Mouse (Mus musculus): ENCODE results near the gene Il6ra. TPM values are rescaled to one million over a fixed set of nuclear protein-coding genes. Genes with fewer than 3 reads are reported as not detected.
A peak's percentile ranks its signal among the peaks of the same experiment; 100 is the strongest.

Gene Il6ra
- polyA plus RNA-seq, 1 experiment from 2014 or later, result 1.1 TPM

DNA sequence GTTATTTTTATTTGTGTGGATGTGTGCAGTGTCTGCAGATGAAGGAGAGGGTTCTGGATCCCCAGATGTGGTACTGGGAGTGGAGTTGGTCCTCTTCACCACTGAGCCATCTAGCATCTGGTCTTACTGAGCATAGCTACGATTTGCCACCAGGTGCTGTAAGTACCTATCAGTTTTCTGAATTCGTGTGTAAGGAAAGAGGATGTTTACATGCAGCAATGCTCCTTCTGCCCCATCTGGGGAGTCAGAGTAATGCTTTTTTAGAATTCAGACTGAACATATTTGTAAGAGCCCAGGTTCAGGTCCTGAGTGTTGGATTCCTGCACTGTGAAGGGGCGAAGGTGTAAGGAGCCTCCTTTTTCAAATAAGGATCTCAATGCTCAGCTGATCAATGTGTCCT lies 53.1 kb downstream of the Il6ra start:
- Histone ChIP-seq H3K4me3 (replicated peaks) (no peak overlapping the region), H3K36me3 (peaks cover 5% of the 10 kb centered on the region; the same call in 1 of the 2 replicates), H3K9ac (no peak overlapping the region), H3K4me1 (peaks cover 17% of the 10 kb centered on the region), H3K27ac (no peak overlapping the region), H3K27me3 (no peaks in the 10 kb centered on the region), H3K4me2 (no peak overlapping the region), H3K9me3 (replicated peaks) (no peaks in the 10 kb centered on the region)
- no peak for ATAC-seq (replicated peaks; ENCODE audit: low FRiP score)
- WGBS, result 58% methylated on average over 3 of the region's 3 CpGs

DNA sequence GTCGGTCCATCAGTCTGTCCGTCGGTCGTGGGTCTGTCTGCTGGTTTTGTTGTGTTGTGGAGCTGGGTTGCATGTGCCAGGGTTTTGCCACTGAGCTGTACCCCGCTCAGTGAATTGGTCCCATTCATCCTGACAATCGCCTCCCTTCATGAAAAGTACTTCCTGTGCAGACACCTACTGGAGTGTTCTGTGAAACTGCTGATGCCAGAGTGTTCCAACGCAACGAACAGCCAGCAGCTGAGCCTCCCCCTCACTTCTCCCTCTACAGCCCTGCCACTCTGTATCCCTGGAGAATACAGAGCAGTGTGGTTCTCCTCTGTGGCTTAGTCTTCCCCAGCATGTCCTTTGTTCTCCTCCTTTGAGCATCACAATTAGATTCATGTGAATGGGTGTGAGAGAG lies 54.1 kb downstream of the Il6ra start:
- no peak overlapping the region for H3K9ac ChIP-seq
- H3K9me3 ChIP-seq (replicated peaks), result no peaks in the 10 kb centered on the region
- H3K27me3 ChIP-seq, result no peaks in the 10 kb centered on the region
- 72% methylated on average over 8 of the region's 8 CpGs for WGBS
- no peak overlapping the region for H3K4me3 ChIP-seq (replicated peaks)
- peaks cover 15% of the 10 kb centered on the region for H3K4me1 ChIP-seq
- H3K27ac ChIP-seq, result no peak overlapping the region
- H3K36me3 ChIP-seq, result peaks cover 5% of the 10 kb centered on the region; the same call in 1 of the 2 replicates
- no peak overlapping the region for H3K4me2 ChIP-seq
- ATAC-seq (replicated peaks; ENCODE audit: low FRiP score), result no peak

DNA sequence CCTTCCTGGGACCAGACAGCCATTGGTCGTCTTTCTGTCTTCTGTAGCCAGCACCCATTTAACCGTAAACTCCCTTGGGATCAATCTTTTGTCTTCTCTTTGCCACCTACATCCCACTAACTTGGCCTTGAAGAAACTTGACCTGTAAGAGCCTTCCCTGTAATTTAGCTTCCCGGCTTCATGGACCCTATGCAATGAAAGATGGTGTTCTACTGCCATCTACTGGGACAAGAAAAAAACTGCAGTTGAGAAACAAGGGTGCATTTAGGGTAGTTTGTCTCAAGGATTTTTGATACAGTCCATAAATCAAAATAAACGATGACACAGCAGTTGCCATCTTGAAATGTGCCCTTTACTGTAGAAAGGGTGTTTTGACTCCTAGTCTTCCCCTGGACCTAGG lies 54.9 kb downstream of the Il6ra start:
- Histone ChIP-seq H3K36me3 (peaks cover 5% of the 10 kb centered on the region; the same call in 1 of the 2 replicates), H3K9ac (no peak overlapping the region), H3K9me3 (replicated peaks) (no peaks in the 10 kb centered on the region), H3K4me1 (peaks cover 10% of the 10 kb centered on the region; the same call in 1 of the 2 replicates), H3K4me3 (replicated peaks) (no peak overlapping the region), H3K27ac (no peak overlapping the region), H3K4me2 (no peak overlapping the region), H3K27me3 (no peaks in the 10 kb centered on the region)
- WGBS, result 12% methylated on average over 4 of the region's 4 CpGs
- no peak for ATAC-seq (replicated peaks; ENCODE audit: low FRiP score)

DNA sequence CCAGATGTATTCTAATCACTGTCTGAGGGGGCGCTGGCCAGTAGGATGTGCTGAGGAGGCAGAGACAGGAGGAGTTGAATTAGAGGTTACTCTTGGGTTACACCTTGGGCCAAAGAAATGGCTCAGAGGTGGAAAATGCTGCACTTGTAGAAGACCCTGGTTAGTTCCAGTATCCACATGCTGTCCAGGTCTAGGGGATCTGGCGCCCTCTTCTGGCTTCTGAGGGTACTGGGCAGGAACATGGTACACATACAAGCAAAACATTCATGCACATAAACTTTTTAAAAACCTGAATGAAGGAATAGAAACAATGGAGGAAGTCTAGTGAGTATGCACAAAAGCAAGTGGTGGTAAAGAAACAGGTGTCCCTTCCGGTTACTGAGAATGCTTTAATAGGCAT lies 55.6 kb downstream of the Il6ra start:
- peaks cover 5% of the 10 kb centered on the region; the same call in 1 of the 2 replicates for H3K36me3 ChIP-seq
- peaks cover 9% of the 10 kb centered on the region; the same call in 1 of the 2 replicates for H3K4me1 ChIP-seq
- H3K9ac ChIP-seq, result no peak overlapping the region
- no peaks in the 10 kb centered on the region for H3K9me3 ChIP-seq (replicated peaks)
- no peak for ATAC-seq (replicated peaks; ENCODE audit: low FRiP score)
- no peak overlapping the region for H3K4me2 ChIP-seq
- H3K4me3 ChIP-seq (replicated peaks), result no peak overlapping the region
- H3K27me3 ChIP-seq, result no peaks in the 10 kb centered on the region
- WGBS, result 87% methylated on average over 3 of the region's 3 CpGs
- no peak overlapping the region for H3K27ac ChIP-seq

DNA sequence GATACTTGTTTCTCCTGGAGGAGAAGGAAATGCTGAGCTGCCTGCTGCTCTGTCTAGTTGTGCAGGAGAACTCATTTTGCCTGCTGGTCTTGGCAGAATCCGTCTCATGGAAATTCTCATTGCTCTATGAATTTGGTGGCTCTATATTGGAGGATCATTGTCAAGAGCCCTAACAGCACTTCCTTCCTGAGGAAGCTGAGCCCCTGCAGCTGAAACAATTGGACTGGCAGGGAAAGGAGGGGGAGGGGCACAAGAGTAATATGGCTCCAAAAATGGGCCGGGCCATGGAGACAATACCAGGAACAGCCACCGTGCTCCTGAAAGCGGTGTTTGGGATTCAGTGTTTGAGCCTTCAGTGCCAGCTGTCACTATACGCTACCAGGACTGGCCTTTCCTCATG lies 59.2 kb downstream of the Il6ra start:
- H3K36me3 ChIP-seq, result peaks cover 5% of the 10 kb centered on the region; the same call in 1 of the 2 replicates
- 0 out of 2 replicates have a peak, but pooled peaks have one; percentile 29 for ATAC-seq (replicated peaks; ENCODE audit: low FRiP score)
- no peaks in the 10 kb centered on the region for H3K4me1 ChIP-seq
- no peak overlapping the region for H3K4me2 ChIP-seq
- H3K9ac ChIP-seq, result no peak overlapping the region
- H3K27me3 ChIP-seq, result no peaks in the 10 kb centered on the region
- H3K9me3 ChIP-seq (replicated peaks), result no peaks in the 10 kb centered on the region
- no peak overlapping the region for H3K4me3 ChIP-seq (replicated peaks)
- H3K27ac ChIP-seq, result peak overlapping the region; percentile 77
- WGBS, result 68% methylated on average over 5 of the region's 5 CpGs

DNA sequence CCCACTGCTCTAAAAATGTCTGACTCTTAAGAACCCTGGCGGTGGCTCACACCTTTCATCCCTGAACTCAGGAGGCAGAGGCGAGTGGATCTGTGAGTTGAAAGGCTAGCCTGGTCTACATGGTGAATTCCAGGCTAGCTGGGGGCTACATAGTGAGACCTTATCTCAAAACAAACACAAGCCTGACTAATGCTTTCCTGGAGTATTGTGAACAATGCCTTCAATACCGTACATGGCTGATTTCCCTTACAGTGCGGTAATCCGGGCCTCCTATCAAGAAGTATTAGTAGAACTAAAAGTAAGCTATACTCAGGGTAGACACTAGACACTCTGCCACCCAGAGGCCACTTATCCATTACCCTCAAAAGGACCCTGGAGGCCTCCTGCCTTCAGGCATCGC lies 64.9 kb downstream of the Il6ra start:
- Histone ChIP-seq H3K4me1 (peaks cover 10% of the 10 kb centered on the region), H3K27me3 (no peaks in the 10 kb centered on the region), H3K4me2 (no peak overlapping the region), H3K27ac (peak overlapping the region; percentile 81), H3K4me3 (replicated peaks) (no peak overlapping the region), H3K9me3 (replicated peaks) (no peaks in the 10 kb centered on the region), H3K36me3 (no peaks in the 10 kb centered on the region), H3K9ac (no peak overlapping the region)
- no peak for ATAC-seq (replicated peaks; ENCODE audit: low FRiP score)
- WGBS, result 70% methylated on average over 6 of the region's 6 CpGs

DNA sequence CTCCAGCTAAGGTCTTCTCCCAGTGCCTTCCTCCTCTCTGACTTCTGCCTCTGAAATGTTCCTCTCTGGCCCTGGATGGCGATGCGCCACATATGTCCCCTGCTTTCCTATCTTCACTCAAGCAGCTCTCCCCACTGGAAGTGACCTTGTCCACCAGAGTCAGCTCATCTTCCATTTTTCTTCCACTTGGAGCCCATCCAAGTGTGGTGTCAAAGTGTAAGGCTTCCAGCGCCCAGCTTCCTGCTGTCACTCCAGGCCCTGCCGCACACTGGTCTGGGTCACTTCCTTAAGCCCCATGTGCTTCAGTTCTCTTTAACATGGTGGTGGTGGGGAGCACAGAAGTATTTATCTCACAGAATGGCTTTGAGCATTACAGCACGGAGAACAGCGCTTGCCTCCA lies 65.4 kb downstream of the Il6ra start:
- Histone ChIP-seq H3K4me2 (no peak overlapping the region), H3K4me1 (peaks cover 13% of the 10 kb centered on the region), H3K9me3 (replicated peaks) (no peaks in the 10 kb centered on the region), H3K27ac (peak overlapping the region; percentile 81), H3K4me3 (replicated peaks) (no peak overlapping the region), H3K9ac (no peak overlapping the region), H3K36me3 (no peaks in the 10 kb centered on the region), H3K27me3 (no peaks in the 10 kb centered on the region)
- ATAC-seq (replicated peaks; ENCODE audit: low FRiP score), result 0 out of 2 replicates have a peak, but pooled peaks have one; percentile 29
- 54% methylated on average over 6 of the region's 6 CpGs for WGBS

DNA sequence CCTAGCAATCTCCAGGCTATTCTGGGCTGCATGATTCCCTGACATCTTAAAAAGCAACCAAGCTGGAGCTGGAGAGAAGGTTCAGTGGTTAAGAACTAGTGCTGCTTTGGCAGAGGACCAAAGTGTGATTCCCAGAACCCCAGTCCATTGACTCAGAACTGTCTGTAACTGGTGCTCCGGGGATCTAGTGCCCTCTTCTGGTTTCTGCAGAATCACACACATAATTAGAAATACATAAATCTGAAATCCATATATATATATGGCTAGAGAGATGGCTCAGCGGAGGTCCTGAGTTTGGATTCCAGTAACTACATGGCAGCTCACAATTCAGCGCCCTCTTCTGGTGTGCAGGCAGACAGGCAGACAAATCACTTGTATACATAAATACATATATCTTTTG lies 65.9 kb downstream of the Il6ra start:
- WGBS, result 88% methylated on average over 3 of the region's 3 CpGs
- Histone ChIP-seq H3K9me3 (replicated peaks) (no peaks in the 10 kb centered on the region), H3K4me3 (replicated peaks) (no peak overlapping the region), H3K4me2 (no peak overlapping the region), H3K9ac (no peak overlapping the region), H3K27ac (peak overlapping the region; percentile 81; the same call in 1 of the 2 replicates), H3K36me3 (no peaks in the 10 kb centered on the region), H3K27me3 (no peaks in the 10 kb centered on the region), H3K4me1 (peaks cover 13% of the 10 kb centered on the region)
- ATAC-seq (replicated peaks; ENCODE audit: low FRiP score), result no peak

DNA sequence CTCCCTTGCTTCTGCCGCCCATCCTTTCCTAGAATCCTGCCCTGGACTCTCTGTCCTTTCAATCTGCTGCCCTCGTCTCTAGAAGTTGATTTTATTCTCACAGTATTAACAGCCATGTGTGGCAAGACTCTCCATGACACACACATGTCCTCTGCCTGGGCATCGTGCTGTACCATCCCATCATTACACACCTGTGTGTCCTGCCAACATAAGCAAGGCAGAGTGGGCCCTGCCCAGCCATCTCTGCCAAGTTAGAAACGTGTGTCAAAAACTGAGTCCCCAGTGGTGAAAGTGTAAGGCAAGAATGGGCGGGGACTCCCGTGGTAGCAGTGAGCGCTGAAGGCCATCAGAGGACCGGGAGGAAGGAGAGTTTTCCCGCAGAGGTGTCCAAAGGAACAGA lies 67.2 kb downstream of the Il6ra start:
- H3K4me3 ChIP-seq (replicated peaks), result no peak overlapping the region
- H3K9me3 ChIP-seq (replicated peaks), result no peaks in the 10 kb centered on the region
- 83% methylated on average over 9 of the region's 9 CpGs for WGBS
- no peaks in the 10 kb centered on the region for H3K36me3 ChIP-seq
- peaks cover 13% of the 10 kb centered on the region for H3K4me1 ChIP-seq
- no peak for ATAC-seq (replicated peaks; ENCODE audit: low FRiP score)
- no peak overlapping the region for H3K4me2 ChIP-seq
- no peaks in the 10 kb centered on the region for H3K27me3 ChIP-seq
- H3K9ac ChIP-seq, result no peak overlapping the region
- H3K27ac ChIP-seq, result no peak overlapping the region

DNA sequence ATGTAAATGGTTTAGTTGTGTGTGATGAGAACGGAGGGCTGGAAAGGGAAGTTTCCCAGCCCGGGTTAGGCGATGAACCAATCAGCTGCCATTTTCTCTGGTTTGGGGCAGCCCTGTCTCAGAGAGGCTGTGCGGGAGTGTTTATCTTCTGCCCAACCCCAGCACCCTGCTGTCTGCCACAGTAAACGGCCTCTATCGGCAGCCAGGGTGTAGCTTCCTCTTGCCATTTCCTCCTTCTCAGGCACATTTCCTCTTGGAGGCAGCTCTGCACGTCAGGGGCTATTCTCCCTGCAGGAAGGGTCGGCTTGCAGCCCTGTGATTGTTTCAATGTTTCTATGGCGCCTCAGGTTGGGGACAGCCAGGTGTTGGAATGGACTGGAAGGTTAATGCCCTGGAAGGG lies 69.8 kb downstream of the Il6ra start:
- H3K9me3 ChIP-seq (replicated peaks), result no peaks in the 10 kb centered on the region
- H3K27ac ChIP-seq, result peak overlapping the region; percentile 61
- ATAC-seq (replicated peaks; ENCODE audit: low FRiP score), result no peak
- WGBS, result 37% methylated on average over 9 of the region's 9 CpGs
- H3K4me1 ChIP-seq, result peaks cover 11% of the 10 kb centered on the region
- no peak overlapping the region for H3K4me2 ChIP-seq
- H3K9ac ChIP-seq, result no peak overlapping the region
- no peaks in the 10 kb centered on the region for H3K27me3 ChIP-seq
- no peak overlapping the region for H3K4me3 ChIP-seq (replicated peaks)
- no peaks in the 10 kb centered on the region for H3K36me3 ChIP-seq

DNA sequence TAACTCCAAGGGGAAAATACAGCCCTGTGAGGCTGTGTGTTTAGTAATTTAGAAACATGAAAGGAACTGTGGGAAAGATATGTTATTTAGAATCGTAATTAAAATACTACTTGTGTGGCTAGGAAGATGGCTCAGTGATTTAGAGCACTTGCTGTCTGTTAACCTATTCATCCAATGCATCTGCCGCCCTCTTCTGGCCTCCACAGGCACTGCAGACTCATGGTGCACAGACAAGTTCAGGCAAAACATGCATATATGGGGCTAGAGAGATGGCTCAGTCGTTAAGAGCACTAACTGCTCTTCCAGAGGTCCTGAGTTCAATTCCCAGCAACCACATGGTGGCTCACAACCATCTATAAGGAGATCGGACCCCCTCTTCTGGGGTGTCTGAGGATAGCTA lies 70.7 kb downstream of the Il6ra start:
- ATAC-seq (replicated peaks; ENCODE audit: low FRiP score), result no peak
- H3K36me3 ChIP-seq, result no peaks in the 10 kb centered on the region
- no peak overlapping the region for H3K9ac ChIP-seq
- H3K27me3 ChIP-seq, result no peaks in the 10 kb centered on the region
- no peaks in the 10 kb centered on the region for H3K9me3 ChIP-seq (replicated peaks)
- 75% methylated on average over 4 of the region's 4 CpGs for WGBS
- no peak overlapping the region for H3K27ac ChIP-seq
- no peak overlapping the region for H3K4me3 ChIP-seq (replicated peaks)
- peaks cover 8% of the 10 kb centered on the region; the same call in 1 of the 2 replicates for H3K4me1 ChIP-seq
- no peak overlapping the region for H3K4me2 ChIP-seq

DNA sequence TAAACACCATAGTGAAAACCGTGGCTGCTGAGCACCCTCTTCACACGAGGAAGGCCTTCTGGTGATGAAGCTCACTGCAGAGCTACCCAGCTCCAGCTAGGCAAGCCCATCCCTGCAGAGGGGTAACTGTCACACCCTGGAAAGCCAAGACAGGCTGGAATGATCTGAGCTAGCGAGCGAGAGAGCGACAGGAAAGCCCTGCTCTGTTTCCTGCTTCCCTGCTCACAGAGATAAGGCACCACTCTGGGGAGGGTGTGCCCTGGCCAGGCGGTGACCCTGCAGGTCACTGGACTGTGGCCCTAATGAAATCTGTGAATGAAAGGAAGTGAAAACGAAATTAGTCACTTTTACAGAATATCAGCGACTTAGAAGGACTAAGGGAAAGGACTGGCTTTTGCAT lies 77.6 kb downstream of the Il6ra start:
- H3K36me3 ChIP-seq, result no peaks in the 10 kb centered on the region
- no peak overlapping the region for H3K4me3 ChIP-seq (replicated peaks)
- 45% methylated on average over 8 of the region's 8 CpGs for WGBS
- peak overlapping the region; percentile 23; the same call in 1 of the 2 replicates for H3K27ac ChIP-seq
- H3K27me3 ChIP-seq, result peaks cover 49% of the 10 kb centered on the region
- H3K9me3 ChIP-seq (replicated peaks), result no peaks in the 10 kb centered on the region
- H3K9ac ChIP-seq, result no peak overlapping the region
- H3K4me2 ChIP-seq, result no peak overlapping the region
- ATAC-seq (replicated peaks; ENCODE audit: low FRiP score), result 0 out of 2 replicates have a peak, but pooled peaks have one; percentile 33
- peaks cover 16% of the 10 kb centered on the region for H3K4me1 ChIP-seq

Measured in kidney, embryonic 15.5 days (tissue).